Mouse (Mus musculus): ENCODE measurements at regions not wholly inside any gene's neighbourhood (a gene's known extent, or its start where the extent isn't known, plus 50 kb on each side); places are given as distances from the start of the nearest gene placed in this dataset.

DNA sequence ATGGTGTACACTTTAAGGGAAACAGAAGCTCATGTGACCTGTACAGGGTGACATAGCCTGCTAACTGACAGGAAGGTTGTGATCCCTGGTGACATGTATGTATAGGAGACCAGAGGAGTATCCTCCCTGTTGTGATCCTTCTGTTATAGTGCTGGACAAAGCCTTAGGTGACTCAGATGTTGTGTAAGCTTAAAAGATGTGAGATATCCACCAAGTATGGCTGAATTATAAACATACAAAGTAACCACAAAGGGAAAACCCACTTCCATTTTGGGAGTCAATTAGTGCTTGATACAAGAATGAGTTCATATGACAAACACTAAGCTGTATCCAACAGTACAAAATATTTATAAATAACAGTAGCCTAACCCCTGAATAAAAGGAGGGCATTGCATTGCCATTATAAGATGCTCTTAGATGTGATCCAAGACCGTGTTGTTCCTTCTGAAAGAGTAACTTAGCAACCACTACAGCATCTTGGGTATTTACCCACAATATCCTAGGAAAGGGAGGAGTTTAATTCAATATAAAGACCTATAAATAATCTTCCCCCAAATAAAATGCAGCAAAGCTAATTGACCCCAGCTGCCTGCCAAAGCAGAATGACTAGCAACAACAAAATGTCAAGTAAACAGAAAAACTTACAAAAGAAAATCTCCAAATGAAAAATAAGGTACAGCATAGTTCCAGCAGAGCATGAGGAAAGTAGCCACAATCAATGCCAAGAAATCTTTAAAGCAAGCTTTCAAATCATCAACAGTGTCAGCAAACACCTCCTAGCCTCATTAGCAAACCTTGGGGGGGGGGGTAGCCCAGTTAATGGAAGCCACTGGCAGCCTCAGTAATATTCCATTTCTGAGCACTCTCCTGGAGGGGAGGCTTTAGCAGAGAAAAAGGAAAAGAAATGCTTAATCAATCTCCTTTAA is 1339.6 kb downstream of the Zfp704 start:
- TF ChIP-seq CTCF (IDR thresholded peaks at IDR 0.05; ENCODE audit: low read depth) (no peak), EP300 (IDR thresholded peaks at IDR 0.05; ENCODE audit: low read depth) (no peak)
